Comparison of ENCODE assay signal across 15 mouse cellular contexts in genomic region chr8:44034211-44034610, GRCm38 (mm10).
DNase-seq lines count a peak whose midpoint lies in the region; TF ChIP-seq lines count a peak whose summit lies in the region.
"Had no signal": no experiment of that assay in that cellular context is flagged by ENCODE, and none has a peak within 500 bp of the region (broad histone marks: within the 10 kb centered on the region; RNA-seq: fewer than 3 reads in every experiment).

No protein-coding gene starts in this region.

- H3K27ac ChIP-seq in left cerebral cortex, adult 2 months = no peak overlapping the region
- H3K27ac ChIP-seq: embryonic facial prominence, embryonic 15.5 days; hindbrain, embryonic 13.5 days; liver, embryonic 13.5 days had no signal

- no peak for TF ChIP-seq CTCF in left cerebral cortex, adult 2 months (IDR thresholded peaks at IDR 0.05)

- intact Hi-C loops in left cerebral cortex, adult 2 months (cut with DNase I) = no loop called here
- intact Hi-C loops in left cerebral cortex, postnatal 4 days (cut with DNase I) = no loop called here

- H3K4me3 ChIP-seq in left cerebral cortex, adult 2 months = no peak overlapping the region
- H3K4me3 ChIP-seq: embryonic facial prominence, embryonic 15.5 days; hindbrain, embryonic 13.5 days; liver, embryonic 13.5 days; megakaryocyte, embryonic 14.5 days had no signal

- DNase-seq in left cerebral cortex, adult 2 months (ENCODE audit: extremely low spot score in 1 of 2, low spot score in 2 of 2) = peak; percentile 12 to 37
- DNase-seq in left cerebral cortex, postnatal 4 days = no peak
- DNase-seq in frontal cortex, postnatal 36 days (ENCODE audit: low spot score in 2 of 2) = peak; percentile 30 to 52
- peak; percentile 17 for DNase-seq in layer of hippocampus, adult 9-10 months (ENCODE audit: low spot score)
- peak; percentile 19 to 29 for DNase-seq in right cerebral cortex, postnatal 36 days (ENCODE audit: low spot score in 2 of 2)
- DNase-seq in thymus, postnatal 0 days (ENCODE audit: low spot score) = no peak
- no peak for DNase-seq in thymus, postnatal 10 days (ENCODE audit: low spot score in 2 of 2)
- DNase-seq: adrenal gland, postnatal 14 days; cerebellum, adult 9-11 months; kidney, adult 2 months; liver, embryonic 13.5 days; spleen, adult 18-20 months had no signal

Comparison
In these comparisons a context has a peak if more than half of its experiments do, and no peak if none do; other contexts are left out.
1. DNase-seq: peak in left cerebral cortex, adult 2 months (2 of 2), frontal cortex, postnatal 36 days (2 of 2), layer of hippocampus, adult 9-10 months (single experiment) and right cerebral cortex, postnatal 36 days (2 of 2); none in left cerebral cortex, postnatal 4 days (single experiment), thymus, postnatal 0 days (single experiment) and thymus, postnatal 10 days (0 of 2).